Mouse (Mus musculus) bone marrow, adult 2 months (tissue): ENCODE data around the gene Ube2c.

Experiments used
- CTCF ChIP-seq: fragments of 200-500 bp; IDR thresholded peaks from 2 replicates; pipeline ENCODE4 v1.5.1; 2011; ENCODE audit warnings: low read length, control low read depth; ENCODE audit not compliant: control insufficient read depth, insufficient read depth
- POLR2A ChIP-seq: fragments of 200-500 bp; IDR thresholded peaks from 2 replicates; pipeline ENCODE4 v1.6.1; 2011; ENCODE audit warnings: low read depth, mild to moderate bottlenecking, control low read depth, low read length, borderline replicate concordance; ENCODE audit not compliant: control insufficient read depth

DNA sequence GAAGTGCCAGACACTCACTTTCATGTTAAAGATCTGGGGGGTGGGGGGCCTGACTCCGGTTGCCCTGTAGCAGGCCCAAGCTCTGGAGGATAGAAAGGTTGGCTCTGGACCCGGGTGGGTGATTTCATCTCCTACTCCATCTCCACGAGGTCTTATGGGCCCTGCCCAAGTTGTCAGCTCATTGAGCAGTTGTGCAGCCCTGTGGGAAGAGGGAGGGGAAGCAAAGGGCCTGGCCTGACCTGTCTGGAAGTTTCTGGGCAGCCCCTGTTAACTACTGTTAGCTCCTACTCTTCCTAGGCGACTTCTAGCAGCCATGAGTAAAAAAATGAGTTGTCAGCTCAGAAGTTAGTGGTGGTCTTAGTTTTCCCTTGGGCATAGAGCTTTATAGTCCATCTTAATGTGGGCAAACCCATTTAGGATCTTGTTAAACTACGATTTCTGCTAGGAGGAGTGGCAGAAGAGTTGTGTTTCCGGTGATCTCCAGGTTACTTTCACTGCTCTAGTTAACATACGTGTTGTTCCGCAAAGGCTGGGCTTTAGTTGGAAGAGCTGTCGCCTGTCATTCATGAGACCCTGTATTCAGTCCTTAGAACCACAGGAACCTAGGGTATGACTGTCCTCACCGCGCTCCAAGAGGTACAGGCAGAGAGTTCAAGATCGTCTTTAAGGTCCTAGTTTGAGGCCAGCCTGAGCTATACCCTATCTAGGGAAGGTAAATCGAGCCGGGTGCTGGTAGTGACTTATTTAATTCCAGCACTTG, 3.7 kb downstream of the Ube2c start:
- TF ChIP-seq CTCF (no peak), POLR2A (no peak)
